Mouse (Mus musculus) small intestine, adult 2 months (tissue): ENCODE results near the gene Tmem140. TPM values are rescaled to one million over a fixed set of nuclear protein-coding genes. Genes with fewer than 3 reads are reported as not detected.

Experiments
- H3K27ac ChIP-seq: fragments of 200-500 bp; 2 replicates; pipeline ENCODE4 v1.5.1; 2012; ENCODE audit warnings: low read depth, low read length, control low read depth, inconsistent platforms; ENCODE audit not compliant: insufficient read depth
- H3K27me3 ChIP-seq: fragments of 200-500 bp; 2 replicates; pipeline ENCODE4 v1.6.1; 2012; ENCODE audit warnings: mild to moderate bottlenecking, moderate library complexity, low read length, inconsistent platforms; ENCODE audit not compliant: control insufficient read depth, insufficient read depth
- H3K36me3 ChIP-seq: fragments of 200-500 bp; 2 replicates; pipeline ENCODE4 v1.6.1; 2012; ENCODE audit warnings: mild to moderate bottlenecking, low read length, control low read depth, inconsistent platforms; ENCODE audit not compliant: control insufficient read depth, insufficient read depth
- H3K4me1 ChIP-seq: fragments of 200-500 bp; 2 replicates; pipeline ENCODE4 v1.6.1; 2012; ENCODE audit warnings: low read length, inconsistent platforms, mixed read lengths; ENCODE audit not compliant: control insufficient read depth, insufficient read depth, insufficient read length
- H3K4me3 ChIP-seq: fragments of 200-500 bp; 2 replicates; pipeline ENCODE4 v1.5.1; 2012; ENCODE audit warnings: low read depth, mild to moderate bottlenecking, control low read depth, inconsistent platforms, low read length, moderate library complexity
- CTCF ChIP-seq: fragments of 200-500 bp; IDR thresholded peaks from 2 replicates; pipeline ENCODE4 v1.5.1; 2012; ENCODE audit warnings: low read depth, mild to moderate bottlenecking, control low read depth, inconsistent platforms, low read length, moderate library complexity, mixed read lengths; ENCODE audit not compliant: insufficient replicate concordance, insufficient read length; ENCODE audit errors: extremely low read depth
- POLR2A ChIP-seq: fragments of 200-500 bp; IDR thresholded peaks from 2 replicates; pipeline ENCODE4 v1.6.1; 2012; ENCODE audit warnings: low read depth, mild to moderate bottlenecking, control low read depth, inconsistent platforms, low read length, moderate library complexity
- WGBS: fragments of 180-500 bp; shearing (Covaris S2); methylation state at CpG from one replicate; pipeline ENCODE4 v1.1.7; 2018; 5-methylcytosine and 5-hydroxymethylcytosine counted together
- polyA plus RNA-seq: library from polyadenylated mRNA; depleted of rRNA; stranded (reverse); fragments of >200 nt; gene quantifications from 2 replicates; pipeline ENCODE4 v1.2.3, GENCODE M21; 2012

The Tmem140 gene
- polyA plus RNA-seq, 1 experiment: 51.1 TPM

GRCm38 (mm10) chr6:34902578-34902977 is 39.6 kb downstream of the Tmem140 start:
- no peak for TF ChIP-seq POLR2A
- no peak for TF ChIP-seq CTCF
- WGBS: 88% methylated on average over 7 of the region's 7 CpGs
- Histone ChIP-seq H3K27ac (no peak overlapping the region), H3K27me3 (no peaks in the 10 kb centered on the region), H3K4me1 (no peaks in the 10 kb centered on the region), H3K4me3 (no peak overlapping the region), H3K36me3 (peaks cover 5% of the 10 kb centered on the region; the same call in 1 of the 2 replicates)

GRCm38 (mm10) chr6:34903441-34903840 is 40.5 kb downstream of the Tmem140 start:
- Histone ChIP-seq H3K27me3 (no peaks in the 10 kb centered on the region), H3K4me1 (no peaks in the 10 kb centered on the region), H3K27ac (no peak overlapping the region), H3K36me3 (peaks cover 5% of the 10 kb centered on the region; the same call in 1 of the 2 replicates), H3K4me3 (no peak overlapping the region)
- no peak for TF ChIP-seq CTCF
- TF ChIP-seq POLR2A: no peak
- WGBS: 75% methylated on average over 5 of the region's 5 CpGs

- Histone ChIP-seq H3K4me3 (no peak overlapping the region), H3K4me1 (no peaks in the 10 kb centered on the region), H3K27me3 (no peaks in the 10 kb centered on the region), H3K27ac (no peak overlapping the region), H3K36me3 (peaks cover 5% of the 10 kb centered on the region; the same call in 1 of the 2 replicates)
- WGBS: 93% methylated on average over 10 of the region's 10 CpGs
- TF ChIP-seq POLR2A: no peak
- TF ChIP-seq CTCF: no peak
These were observed 40.9 kb downstream of the Tmem140 start for GRCm38 (mm10) chr6:34903851-34904250.

GRCm38 (mm10) chr6:34904361-34904760 is 41.4 kb downstream of the Tmem140 start:
- H3K27ac ChIP-seq: no peak overlapping the region
- H3K4me1 ChIP-seq: no peaks in the 10 kb centered on the region
- no peaks in the 10 kb centered on the region for H3K27me3 ChIP-seq
- H3K36me3 ChIP-seq: peaks cover 5% of the 10 kb centered on the region; the same call in 1 of the 2 replicates
- TF ChIP-seq CTCF: no peak
- TF ChIP-seq POLR2A: no peak
- WGBS: 79% methylated on average over 6 of the region's 6 CpGs
- H3K4me3 ChIP-seq: no peak overlapping the region

GRCm38 (mm10) chr6:34906125-34906524 is 43.2 kb downstream of the Tmem140 start:
- Histone ChIP-seq H3K4me1 (no peaks in the 10 kb centered on the region; the same call in none of the 2 replicates), H3K4me3 (no peak overlapping the region), H3K36me3 (peaks cover 5% of the 10 kb centered on the region; the same call in 1 of the 2 replicates), H3K27me3 (no peaks in the 10 kb centered on the region), H3K27ac (no peak overlapping the region)
- TF ChIP-seq CTCF (no peak), POLR2A (no peak)
- 80% methylated on average over 2 of the region's 2 CpGs for WGBS

GRCm38 (mm10) chr6:34906661-34907060 is 43.7 kb downstream of the Tmem140 start:
- Histone ChIP-seq H3K27me3 (no peaks in the 10 kb centered on the region), H3K4me3 (no peak overlapping the region), H3K4me1 (no peaks in the 10 kb centered on the region; the same call in none of the 2 replicates), H3K27ac (no peak overlapping the region), H3K36me3 (peaks cover 5% of the 10 kb centered on the region; the same call in 1 of the 2 replicates)
- WGBS: 80% methylated on average over 4 of the region's 4 CpGs
- no peak for TF ChIP-seq CTCF
- TF ChIP-seq POLR2A: no peak

- Histone ChIP-seq H3K27ac (no peak overlapping the region), H3K27me3 (no peaks in the 10 kb centered on the region), H3K4me3 (no peak overlapping the region), H3K36me3 (peaks cover 5% of the 10 kb centered on the region; the same call in 1 of the 2 replicates), H3K4me1 (no peaks in the 10 kb centered on the region; the same call in none of the 2 replicates)
- 79% methylated on average over 2 of the region's 2 CpGs for WGBS
- TF ChIP-seq POLR2A: no peak
- no peak for TF ChIP-seq CTCF
These were observed 44.2 kb downstream of the Tmem140 start for GRCm38 (mm10) chr6:34907121-34907614.

GRCm38 (mm10) chr6:34907696-34908260 is 44.8 kb downstream of the Tmem140 start:
- no peak overlapping the region for H3K27ac ChIP-seq
- peaks cover 5% of the 10 kb centered on the region; the same call in 1 of the 2 replicates for H3K36me3 ChIP-seq
- no peaks in the 10 kb centered on the region; the same call in none of the 2 replicates for H3K4me1 ChIP-seq
- TF ChIP-seq POLR2A: no peak
- no peak for TF ChIP-seq CTCF
- no peak overlapping the region for H3K4me3 ChIP-seq
- WGBS: 82% methylated on average over 18 of the region's 18 CpGs
- no peaks in the 10 kb centered on the region for H3K27me3 ChIP-seq
